15 mouse cellular contexts compared by ENCODE assay signal in genomic region chr1:80720146-80720545, GRCm38 (mm10).
"Had no signal": no experiment of that assay in that cellular context is flagged by ENCODE, and none has a peak within 500 bp of the region (broad histone marks: within the 10 kb centered on the region; RNA-seq: fewer than 3 reads in every experiment).

No protein-coding gene starts in this region.

- DNase-seq: kidney, postnatal 10 days; kidney, postnatal 4 days; left cerebral cortex, postnatal 4 days; liver, postnatal 0 days; lung, postnatal 4 days; midbrain, embryonic 14.5 days; thymus, adult 18-20 months; thymus, postnatal 36 days had no signal

- H3K9ac ChIP-seq: kidney, embryonic 15.5 days; limb, embryonic 12.5 days; limb, embryonic 15.5 days; liver, embryonic 14.5 days; liver, postnatal 0 days; lung, embryonic 14.5 days had no signal

- H3K4me3 ChIP-seq: kidney, embryonic 15.5 days; limb, embryonic 12.5 days; limb, embryonic 15.5 days had no signal

- H3K27ac ChIP-seq: kidney, embryonic 15.5 days; limb, embryonic 12.5 days; limb, embryonic 15.5 days; liver, embryonic 14.5 days had no signal

- H3K27me3 ChIP-seq: kidney, embryonic 15.5 days; limb, embryonic 12.5 days; limb, embryonic 15.5 days had no signal

- H3K9me3 ChIP-seq: kidney, embryonic 15.5 days; limb, embryonic 12.5 days; limb, embryonic 15.5 days had no signal

- H3K4me2 ChIP-seq: kidney, embryonic 15.5 days; limb, embryonic 12.5 days; limb, embryonic 15.5 days; liver, embryonic 11.5 days; lung, embryonic 14.5 days; midbrain, embryonic 11.5 days had no signal

- H3K36me3 ChIP-seq: kidney, embryonic 15.5 days; limb, embryonic 12.5 days; limb, embryonic 15.5 days had no signal

- ATAC-seq: liver, postnatal 0 days had no signal

- H3K4me1 ChIP-seq: limb, embryonic 12.5 days; limb, embryonic 15.5 days had no signal
